Mouse (Mus musculus) kidney, adult 2 months (tissue): ENCODE data around the gene Gm904.
"Not testable (repeated sequence)": the region's sequence is repeated elsewhere in the genome, so short reads cannot be mapped to it uniquely, and the experiment has no call there.

Experiments used
- CTCF ChIP-seq: fragments of 200-500 bp; conservative IDR thresholded peaks from 2 replicates; pipeline ENCODE4 v1.5.1; 2011; ENCODE audit warnings: low read depth, mild to moderate bottlenecking, control low read depth, low read length, moderate library complexity, mixed read lengths; ENCODE audit not compliant: insufficient read depth, insufficient read length
- POLR2A ChIP-seq: fragments of 200-500 bp; IDR thresholded peaks from one replicate; pipeline ENCODE4 v1.6.1; 2011; ENCODE audit warnings: low read depth, low read length, control low read depth

- not testable (repeated sequence) for TF ChIP-seq POLR2A, CTCF
Measured at GRCm38 (mm10) chr13:50648771-50649170, 5.7 kb downstream of the Gm904 start.
